Mouse (Mus musculus) megakaryocyte progenitor cell, adult 5-6 weeks (primary cell): ENCODE measurements around the gene Cdk8. TPM values are rescaled to one million over a fixed set of nuclear protein-coding genes. Genes with fewer than 3 reads are reported as not detected.

ENCODE experiments used
- total RNA-seq, 2 experiments: library from RNA; stranded (forward) in 1 of 2; stranded (reverse) in 1 of 2; fragments of 157-497, 149-512 nt in 1 of 2; fragments of 200-1000 nt in 1 of 2; gene quantifications; 2 replicates each; pipeline versions ENCODE4 v1.2.3 to v1.2.4; 2015 to 2017

Cdk8 gene
- total RNA-seq, 2 experiments from 2014 or later, result 41.0 to 53.2 TPM

Other genes starting within 250 kb of the Cdk8 start
- gene Cyp3a25, start 221.6 kb upstream of the Cdk8 start, total RNA-seq (2015), result not detected in 2 replicates
- not detected in 2 replicates for gene Cyp3a25, start 221.6 kb upstream of the Cdk8 start, total RNA-seq (2017)
- gene Cyp3a59, start 152.0 kb upstream of the Cdk8 start, total RNA-seq (2015), result not detected in 2 replicates
- gene Cyp3a59, start 152.0 kb upstream of the Cdk8 start, total RNA-seq (2017), result not detected in 2 replicates
- not detected in 2 replicates for gene Gm5565, start 70.7 kb upstream of the Cdk8 start, total RNA-seq (2015)
- not detected in 2 replicates for gene Gm5565, start 70.7 kb upstream of the Cdk8 start, total RNA-seq (2017)
- gene Gm6309, start 60.5 kb upstream of the Cdk8 start, total RNA-seq (2015), result not detected in 2 replicates
- gene Gm6309, start 60.5 kb upstream of the Cdk8 start, total RNA-seq (2017), result not detected in 2 replicates
- 0.51 and 0.79 TPM in 2 replicates for gene 1700001J03Rik, start 45.9 kb upstream of the Cdk8 start, total RNA-seq (2015)
- not detected in 2 replicates for gene 1700001J03Rik, start 45.9 kb upstream of the Cdk8 start, total RNA-seq (2017)
- gene Rnf6, start 9.7 kb upstream of the Cdk8 start, total RNA-seq (2015), result 17.9 and 18.7 TPM in 2 replicates
- gene Rnf6, start 9.7 kb upstream of the Cdk8 start, total RNA-seq (2017), result 40.3 and 42.0 TPM in 2 replicates
- gene Wasf3, start 153.8 kb downstream of the Cdk8 start, total RNA-seq (2015), result not detected in 2 replicates
- gene Wasf3, start 153.8 kb downstream of the Cdk8 start, total RNA-seq (2017), result not detected in 2 replicates